Mouse (Mus musculus): Measurements from ENCODE around the gene Ntn4. TPM values are rescaled to one million over a fixed set of nuclear protein-coding genes. Genes with fewer than 3 reads are reported as not detected.

Gene Ntn4
- polyA plus RNA-seq, 1 experiment from 2014 or later, result 1.3 TPM

- peaks cover 38% of the 10 kb centered on the region for H3K4me1 ChIP-seq
- no peak for ATAC-seq (replicated peaks)
- no peak overlapping the region for H3K4me3 ChIP-seq
- WGBS, result 69% methylated on average over 12 of the region's 12 CpGs
- H3K27me3 ChIP-seq, result no peaks in the 10 kb centered on the region
- no peaks in the 10 kb centered on the region; the same call in 1 of the 2 replicates for H3K36me3 ChIP-seq
- no peak overlapping the region for H3K27ac ChIP-seq (replicated peaks)
- H3K9me3 ChIP-seq, result no peaks in the 10 kb centered on the region
- no peak overlapping the region for H3K4me2 ChIP-seq (replicated peaks)
- H3K9ac ChIP-seq (replicated peaks), result no peak overlapping the region
Measured at GRCm38 (mm10) chr10:93644451-93644941, 4.0 kb downstream of the Ntn4 start.

DNA sequence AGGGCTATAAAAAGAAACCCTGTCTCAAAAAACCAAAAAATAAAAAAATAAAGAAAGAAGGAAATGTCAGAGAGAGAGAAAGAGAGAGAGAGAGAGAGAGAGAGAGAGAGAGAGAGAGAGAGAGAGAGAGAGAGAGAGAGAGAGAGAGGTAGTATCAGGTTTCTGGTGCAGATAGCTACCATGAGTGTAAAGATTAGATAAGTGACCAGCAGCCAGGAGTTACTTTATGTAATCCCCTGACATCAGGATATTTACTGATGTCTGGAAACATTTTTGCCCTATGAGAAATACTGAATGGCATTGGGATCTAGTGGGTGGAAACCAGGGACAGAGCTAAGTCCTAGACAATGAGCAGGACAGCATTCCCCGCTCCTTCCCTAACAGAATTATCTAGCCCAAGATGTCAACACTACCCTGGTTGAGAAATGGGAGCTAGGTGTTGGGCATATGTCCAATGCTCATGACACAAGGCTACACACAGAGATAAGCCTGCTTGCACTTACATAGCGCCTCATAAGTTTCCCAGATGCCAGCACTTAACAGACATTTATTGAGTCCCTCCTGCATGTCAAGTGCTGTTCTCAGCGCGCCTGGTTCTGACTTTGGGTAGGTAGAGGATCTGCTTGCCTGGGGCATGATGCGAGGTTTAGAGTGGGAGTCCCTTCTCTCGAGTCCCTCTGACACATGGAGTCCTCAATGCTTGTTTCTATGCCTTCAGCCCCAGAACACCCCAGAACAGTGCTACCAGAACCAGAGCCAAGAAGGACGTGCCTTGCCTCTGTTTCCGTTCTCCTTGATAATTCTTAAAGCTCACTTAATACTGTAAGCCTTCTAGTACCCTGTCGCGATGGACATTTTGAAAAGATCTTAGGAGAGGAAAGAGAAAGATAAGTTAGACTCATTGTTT, 7.4 kb downstream of the Ntn4 start:
- H3K4me3 ChIP-seq, result no peak overlapping the region
- H3K4me2 ChIP-seq (replicated peaks), result no peak overlapping the region
- 92% methylated on average over 10 of the region's 10 CpGs for WGBS
- no peaks in the 10 kb centered on the region; the same call in 1 of the 2 replicates for H3K36me3 ChIP-seq
- H3K9me3 ChIP-seq, result no peaks in the 10 kb centered on the region
- no peak for ATAC-seq (replicated peaks)
- no peak overlapping the region for H3K9ac ChIP-seq (replicated peaks)
- H3K27ac ChIP-seq (replicated peaks), result no peak overlapping the region
- peaks cover 8% of the 10 kb centered on the region for H3K4me1 ChIP-seq
- H3K27me3 ChIP-seq, result no peaks in the 10 kb centered on the region

GRCm38 (mm10) chr10:93648598-93649102, 8.2 kb downstream of the Ntn4 start:
- Histone ChIP-seq H3K9ac (replicated peaks) (no peak overlapping the region), H3K4me1 (0 out of 2 replicates have a peak, but pooled peaks cover 3% of the 10 kb centered on the region), H3K36me3 (no peaks in the 10 kb centered on the region; the same call in 1 of the 2 replicates), H3K4me3 (no peak overlapping the region), H3K9me3 (no peaks in the 10 kb centered on the region), H3K4me2 (replicated peaks) (no peak overlapping the region), H3K27ac (replicated peaks) (no peak overlapping the region), H3K27me3 (no peaks in the 10 kb centered on the region)
- 91% methylated on average over 8 of the region's 8 CpGs for WGBS
- no peak for ATAC-seq (replicated peaks)

DNA sequence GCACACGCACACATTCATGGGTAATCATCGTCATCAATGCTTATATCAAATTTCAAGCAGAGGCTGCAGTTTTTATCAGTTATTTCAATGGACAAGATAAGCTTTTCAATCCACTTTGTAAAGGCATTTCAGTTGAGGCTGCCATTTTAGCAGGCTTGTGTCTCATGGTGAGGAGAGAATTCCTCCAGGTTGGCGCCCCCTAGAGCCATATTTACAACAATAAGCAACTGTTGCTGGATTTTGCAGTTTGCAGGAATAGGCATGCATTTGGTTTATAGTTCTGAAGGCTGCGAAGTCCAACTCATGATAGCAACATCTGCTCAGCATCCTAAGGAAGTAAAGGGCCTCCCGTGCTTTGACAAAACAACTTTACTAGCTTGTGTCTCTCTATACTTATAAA, 8.6 kb downstream of the Ntn4 start:
- H3K27ac ChIP-seq (replicated peaks), result no peak overlapping the region
- H3K9me3 ChIP-seq, result no peaks in the 10 kb centered on the region
- 84% methylated on average over 5 of the region's 5 CpGs for WGBS

GRCm38 (mm10) chr10:93649600-93649999, 9.1 kb downstream of the Ntn4 start:
- Histone ChIP-seq H3K4me3 (no peak overlapping the region), H3K36me3 (no peaks in the 10 kb centered on the region; the same call in 1 of the 2 replicates), H3K9ac (replicated peaks) (no peak overlapping the region), H3K27me3 (no peaks in the 10 kb centered on the region), H3K27ac (replicated peaks) (no peak overlapping the region), H3K4me2 (replicated peaks) (no peak overlapping the region), H3K9me3 (no peaks in the 10 kb centered on the region), H3K4me1 (no peaks in the 10 kb centered on the region)
- WGBS, result 83% methylated on average over 5 of the region's 5 CpGs
- ATAC-seq (replicated peaks), result no peak

More for the DNA sequence above, 8.6 kb downstream of the Ntn4 start:
- Histone ChIP-seq H3K4me3 (no peak overlapping the region), H3K36me3 (no peaks in the 10 kb centered on the region; the same call in 1 of the 2 replicates), H3K9ac (replicated peaks) (no peak overlapping the region), H3K27me3 (no peaks in the 10 kb centered on the region), H3K4me1 (0 out of 2 replicates have a peak, but pooled peaks cover 2% of the 10 kb centered on the region), H3K4me2 (replicated peaks) (no peak overlapping the region)
- no peak for ATAC-seq (replicated peaks)

DNA sequence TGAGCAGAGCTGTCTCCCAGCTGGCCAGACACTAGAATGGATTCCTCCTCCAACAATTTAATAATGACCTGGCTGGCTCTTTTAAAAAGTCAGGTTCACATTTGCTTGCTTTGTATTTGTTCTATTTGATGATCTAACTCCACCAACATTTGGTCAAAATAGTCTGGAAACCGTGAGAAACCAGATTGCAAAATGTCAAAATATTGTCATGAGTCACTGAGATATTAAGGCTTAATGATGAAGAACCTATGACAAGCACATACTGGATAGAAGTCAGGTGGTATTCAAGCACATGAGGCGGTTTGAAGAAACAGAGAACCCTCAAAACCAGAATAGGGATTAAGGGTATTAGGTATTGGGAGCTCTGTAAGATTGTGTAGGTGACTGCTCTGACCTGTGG, 12.8 kb downstream of the Ntn4 start:
- ATAC-seq (replicated peaks), result no peak

DNA sequence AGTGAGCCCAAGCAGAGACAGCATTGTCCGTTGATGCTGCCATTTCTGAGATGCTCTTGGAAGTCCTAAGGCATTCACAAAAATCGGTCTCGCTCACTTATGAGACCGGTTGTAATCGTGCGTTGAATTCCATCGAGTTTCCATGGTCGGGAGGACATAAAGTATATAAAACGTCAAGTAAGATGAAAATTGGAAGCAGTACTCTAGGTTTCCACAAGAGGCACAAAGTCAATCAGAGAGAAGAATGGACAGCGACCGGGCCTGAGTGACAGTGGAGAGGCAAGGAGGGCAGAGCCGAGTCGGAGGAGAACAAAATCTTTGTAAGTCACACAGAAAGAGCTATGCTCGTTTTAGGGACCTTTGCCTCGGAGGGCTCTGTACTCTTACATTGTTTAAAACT, 14.9 kb downstream of the Ntn4 start:
- H3K4me1 ChIP-seq, result no peaks in the 10 kb centered on the region
- WGBS, result 78% methylated on average over 15 of the region's 15 CpGs
- H3K9me3 ChIP-seq, result no peaks in the 10 kb centered on the region
- no peaks in the 10 kb centered on the region for H3K36me3 ChIP-seq
- H3K9ac ChIP-seq (replicated peaks), result no peak overlapping the region
- no peak overlapping the region for H3K4me2 ChIP-seq (replicated peaks)
- H3K4me3 ChIP-seq, result no peak overlapping the region
- H3K27ac ChIP-seq (replicated peaks), result no peak overlapping the region
- ATAC-seq (replicated peaks), result no peak
- H3K27me3 ChIP-seq, result no peaks in the 10 kb centered on the region

More for the DNA sequence above, 12.8 kb downstream of the Ntn4 start:
- Histone ChIP-seq H3K36me3 (no peaks in the 10 kb centered on the region), H3K27ac (replicated peaks) (no peak overlapping the region), H3K9me3 (no peaks in the 10 kb centered on the region), H3K4me3 (no peak overlapping the region), H3K4me2 (replicated peaks) (no peak overlapping the region), H3K4me1 (no peaks in the 10 kb centered on the region), H3K9ac (replicated peaks) (no peak overlapping the region), H3K27me3 (no peaks in the 10 kb centered on the region)
- 60% methylated on average over 2 of the region's 2 CpGs for WGBS

GRCm38 (mm10) chr10:93659792-93660191, 19.3 kb downstream of the Ntn4 start:
- 87% methylated on average over 1 of the region's 1 CpGs for whole genome bisulfite sequencing
- H3K9me3 ChIP-seq, result no peaks in the 10 kb centered on the region
- no peak overlapping the region for H3K4me2 ChIP-seq (replicated peaks)
- H3K27me3 ChIP-seq, result no peaks in the 10 kb centered on the region
- H3K4me3 ChIP-seq, result no peak overlapping the region
- no peaks in the 10 kb centered on the region for H3K4me1 ChIP-seq
- no peak overlapping the region for H3K9ac ChIP-seq (replicated peaks)
- ATAC-seq (replicated peaks), result no peak
- H3K27ac ChIP-seq (replicated peaks), result no peak overlapping the region
- no peaks in the 10 kb centered on the region for H3K36me3 ChIP-seq

- no peaks in the 10 kb centered on the region for H3K4me1 ChIP-seq
- no peak overlapping the region for H3K4me2 ChIP-seq (replicated peaks)
- ATAC-seq (replicated peaks), result no peak
- no peaks in the 10 kb centered on the region for H3K36me3 ChIP-seq
- H3K27ac ChIP-seq (replicated peaks), result no peak overlapping the region
- no peaks in the 10 kb centered on the region for H3K9me3 ChIP-seq
- H3K4me3 ChIP-seq, result no peak overlapping the region
- no peak overlapping the region for H3K9ac ChIP-seq (replicated peaks)
- H3K27me3 ChIP-seq, result no peaks in the 10 kb centered on the region
- WGBS, result 63% methylated on average over 6 of the region's 6 CpGs
Measured at GRCm38 (mm10) chr10:93661348-93661991, 21.0 kb downstream of the Ntn4 start.

GRCm38 (mm10) chr10:93662018-93662417, 21.5 kb downstream of the Ntn4 start:
- H3K9ac ChIP-seq (replicated peaks), result no peak overlapping the region
- H3K4me1 ChIP-seq, result no peaks in the 10 kb centered on the region
- WGBS, result 76% methylated on average over 5 of the region's 5 CpGs
- no peak overlapping the region for H3K4me3 ChIP-seq
- no peak for ATAC-seq (replicated peaks)
- no peaks in the 10 kb centered on the region for H3K27me3 ChIP-seq
- no peaks in the 10 kb centered on the region for H3K9me3 ChIP-seq
- no peak overlapping the region for H3K27ac ChIP-seq (replicated peaks)
- no peak overlapping the region for H3K4me2 ChIP-seq (replicated peaks)
- H3K36me3 ChIP-seq, result no peaks in the 10 kb centered on the region

- H3K4me1 ChIP-seq, result no peaks in the 10 kb centered on the region
- no peak overlapping the region for H3K4me2 ChIP-seq (replicated peaks)
- H3K27me3 ChIP-seq, result no peaks in the 10 kb centered on the region
- no peak for ATAC-seq (replicated peaks)
- H3K36me3 ChIP-seq, result no peaks in the 10 kb centered on the region
- 70% methylated on average over 2 of the region's 2 CpGs for WGBS
- H3K27ac ChIP-seq (replicated peaks), result no peak overlapping the region
- no peak overlapping the region for H3K9ac ChIP-seq (replicated peaks)
- no peak overlapping the region for H3K4me3 ChIP-seq
- H3K9me3 ChIP-seq, result no peaks in the 10 kb centered on the region
Measured at GRCm38 (mm10) chr10:93666222-93666621, 25.7 kb downstream of the Ntn4 start.

GRCm38 (mm10) chr10:93666996-93667395, 26.5 kb downstream of the Ntn4 start:
- no peaks in the 10 kb centered on the region for H3K4me1 ChIP-seq
- H3K4me3 ChIP-seq, result no peak overlapping the region
- H3K9ac ChIP-seq (replicated peaks), result no peak overlapping the region
- H3K36me3 ChIP-seq, result no peaks in the 10 kb centered on the region
- H3K9me3 ChIP-seq, result no peaks in the 10 kb centered on the region
- 82% methylated on average over 3 of the region's 3 CpGs for WGBS
- no peaks in the 10 kb centered on the region for H3K27me3 ChIP-seq
- H3K4me2 ChIP-seq (replicated peaks), result no peak overlapping the region
- ATAC-seq (replicated peaks), result no peak
- no peak overlapping the region for H3K27ac ChIP-seq (replicated peaks)
